Mouse (Mus musculus): ENCODE measurements around the gene Gm29735. TPM values are rescaled to one million over a fixed set of nuclear protein-coding genes. Genes with fewer than 3 reads are reported as not detected.

Gm29735 gene
- total RNA-seq (2023): not detected

DNA sequence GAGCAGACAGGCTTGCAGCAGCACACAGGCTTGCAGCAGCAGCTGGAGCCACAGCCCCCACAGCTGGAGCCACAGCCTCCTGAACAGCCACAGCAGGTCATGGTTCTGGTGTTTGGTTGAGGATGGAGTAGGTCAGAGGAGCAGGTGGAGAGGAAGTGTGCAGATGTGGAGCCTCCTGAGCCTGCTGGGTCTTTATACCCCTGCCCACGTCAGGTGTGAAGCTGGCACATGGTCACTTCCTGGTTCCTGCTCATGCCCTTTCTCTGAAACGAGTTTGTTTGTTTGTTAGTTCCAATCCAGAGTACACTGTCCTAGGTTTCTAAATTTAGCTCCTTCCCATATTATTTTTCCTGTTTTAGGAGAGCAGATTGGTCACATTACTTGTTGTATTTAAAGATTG lies at the start of gene Gm29735:
TSS of gene Gm29735 (minus strand) at position 101 of the 400 bp plus-strand sequence.

DNA sequence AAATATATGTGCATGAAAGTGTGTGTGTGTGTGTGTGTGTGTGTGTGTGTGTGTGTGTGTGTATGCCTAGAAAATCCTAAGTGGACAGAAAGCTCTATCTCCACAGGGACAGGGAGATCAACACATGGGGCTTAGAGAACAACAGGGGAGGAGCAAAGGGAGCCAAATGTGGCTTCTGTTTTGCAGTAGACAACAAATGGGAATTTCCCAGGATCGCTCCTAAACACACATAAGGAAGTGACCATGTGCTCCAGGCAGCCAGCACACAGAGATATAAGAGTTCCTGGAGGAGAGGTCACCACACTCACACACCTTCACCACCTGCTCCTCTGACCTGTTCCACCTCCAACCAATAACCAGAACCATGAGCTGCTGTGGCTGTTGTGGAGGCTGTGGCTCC lies 44.2 kb upstream of the Gm29735 start, which contains the start of gene Krtap5-3:
TSS of gene Krtap5-3 (plus strand) at position 301 of the 400 bp plus-strand sequence.

DNA sequence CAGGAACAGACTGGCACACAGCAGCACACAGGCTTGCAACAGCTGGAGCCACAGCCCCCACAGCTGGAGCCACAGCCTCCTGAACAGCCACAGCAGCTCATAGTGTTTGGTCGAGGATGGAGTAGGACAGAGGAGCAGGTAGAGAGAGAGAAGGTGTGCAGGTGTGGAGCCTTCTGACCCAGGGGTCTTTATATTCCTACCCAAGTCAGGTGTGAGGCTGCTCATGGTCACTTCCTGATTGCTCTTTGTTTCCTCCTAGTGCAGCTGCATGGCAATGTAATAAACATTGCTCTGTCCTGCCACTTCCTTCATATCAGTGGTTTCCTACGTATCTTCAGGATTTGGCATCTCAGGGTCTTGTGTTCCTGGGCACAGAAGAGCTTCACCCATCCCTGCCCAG lies 33.4 kb upstream of the Gm29735 start, which contains the start of gene Gm10153:
TSS of gene Gm10153 (minus strand) at position 101 of the 400 bp plus-strand sequence.

DNA sequence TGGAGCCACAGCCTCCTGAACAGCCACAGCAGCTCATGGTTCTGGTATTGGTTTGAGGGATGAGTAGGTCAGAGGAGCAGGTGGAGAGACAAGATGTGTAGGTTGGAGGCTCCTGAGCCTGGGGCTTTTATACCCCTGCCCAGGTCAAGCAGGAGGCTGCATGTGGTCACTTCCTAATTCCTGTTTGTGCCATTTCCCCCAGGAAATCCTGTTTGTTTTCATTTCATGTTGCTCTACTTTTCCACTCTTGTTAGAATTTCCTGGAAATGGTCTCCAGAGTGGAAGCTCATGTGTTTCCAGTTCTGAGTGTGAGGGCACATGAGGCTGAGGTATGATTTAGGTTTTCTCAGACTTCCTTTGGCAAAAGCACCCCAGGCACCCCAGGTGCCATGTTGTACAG lies 19.0 kb upstream of the Gm29735 start, which contains the start of gene Krtap5-2:
TSS of gene Krtap5-2 (minus strand) at position 101 of the 400 bp plus-strand sequence.

DNA sequence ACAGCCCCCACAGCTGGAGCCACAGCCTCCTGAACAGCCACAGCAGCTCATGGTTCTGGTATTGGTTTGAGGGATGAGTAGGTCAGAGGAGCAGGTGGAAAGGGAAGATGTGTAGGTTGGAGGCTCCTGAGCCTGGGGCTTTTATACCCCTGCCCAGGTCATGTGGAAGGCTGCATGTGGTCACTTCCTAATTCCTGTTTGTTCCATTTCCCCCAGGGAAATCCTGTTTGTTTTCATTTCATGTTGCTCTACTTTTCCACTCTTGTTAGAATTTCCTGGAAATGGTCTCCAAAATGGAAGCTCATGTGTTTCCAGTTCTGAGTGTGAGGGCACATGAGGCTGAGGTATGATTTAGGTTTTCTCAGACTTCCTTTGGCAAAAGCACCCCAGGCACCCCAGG lies 8.7 kb upstream of the Gm29735 start, which contains the start of gene Gm4553:
TSS of gene Gm4553 (minus strand) at position 101 of the 400 bp plus-strand sequence.

DNA sequence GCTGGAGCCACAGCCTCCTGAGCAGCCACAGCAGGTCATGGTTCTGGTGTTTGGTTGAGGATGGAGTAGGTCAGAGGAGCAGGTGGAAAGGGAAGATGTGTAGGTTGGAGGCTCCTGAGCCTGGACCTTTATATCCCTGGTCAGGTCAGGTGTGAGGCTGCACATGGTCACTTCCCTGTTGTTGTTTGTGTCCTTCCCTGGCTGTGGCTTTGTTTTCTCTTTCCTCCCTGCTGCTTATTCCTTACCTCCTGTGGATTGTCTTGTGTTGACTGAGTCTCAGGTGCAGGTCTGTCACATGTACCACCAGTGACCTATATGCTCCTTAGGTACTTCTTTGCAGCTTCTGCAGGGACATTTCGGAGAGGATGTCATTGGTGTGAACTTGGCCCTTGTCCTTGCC lies 12.4 kb downstream of the Gm29735 start, which contains the start of gene Gm45337:
TSS of gene Gm45337 (minus strand) at position 101 of the 400 bp plus-strand sequence.

DNA sequence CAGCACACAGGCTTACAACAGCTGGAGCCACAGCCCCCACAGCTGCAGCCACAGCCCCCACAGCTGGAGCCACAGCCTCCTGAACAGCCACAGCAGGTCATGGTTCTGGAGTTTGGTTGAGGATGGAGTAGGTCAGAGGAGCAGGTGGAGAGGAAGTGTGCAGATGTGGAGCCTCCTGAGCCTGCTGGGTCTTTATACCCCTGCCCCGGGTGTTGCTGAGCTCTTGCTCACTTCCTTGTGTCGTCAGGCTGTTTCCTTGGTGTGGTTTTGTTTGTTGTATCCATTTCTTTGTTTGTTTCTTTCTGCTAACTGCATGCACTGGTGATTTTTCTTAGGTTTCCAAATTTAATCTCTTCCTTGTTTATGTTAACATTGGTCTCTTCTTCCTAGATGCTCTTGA lies 21.0 kb downstream of the Gm29735 start, which contains the start of gene Gm39115:
TSS of gene Gm39115 (minus strand) at position 101 of the 400 bp plus-strand sequence.

DNA sequence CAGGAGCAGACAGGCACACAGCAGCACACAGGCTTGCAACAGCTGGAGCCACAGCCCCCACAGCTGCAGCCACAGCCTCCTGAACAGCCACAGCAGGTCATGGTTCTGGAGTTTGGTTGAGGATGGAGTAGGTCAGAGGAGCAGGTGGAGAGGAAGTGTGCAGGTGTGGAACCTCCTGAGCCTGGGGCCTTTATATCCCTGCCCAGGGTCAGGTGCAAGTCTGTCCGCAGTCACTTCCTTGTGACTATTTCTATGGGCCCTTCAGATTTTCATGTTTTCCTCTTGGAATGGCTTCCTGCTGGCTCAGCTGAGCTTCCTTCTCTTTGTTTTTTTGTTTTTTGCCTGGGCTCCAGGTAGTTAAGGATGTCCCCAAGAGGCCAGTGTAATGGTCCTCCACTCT lies 36.3 kb downstream of the Gm29735 start, which contains the start of gene Gm45618:
TSS of gene Gm45618 (minus strand) at position 101 of the 400 bp plus-strand sequence.

Other genes starting within 250 kb of the Gm29735 start
- 56.6 TPM for gene Tollip, start 238.6 kb downstream of the Gm29735 start, total RNA-seq (2023)
- not detected for gene Brsk2, start 207.4 kb downstream of the Gm29735 start, total RNA-seq (2023)
- gene Mob2, start 96.0 kb downstream of the Gm29735 start, total RNA-seq (2023): 59.4 TPM
- 5.1 TPM for gene Dusp8, start 61.3 kb downstream of the Gm29735 start, total RNA-seq (2023)
- gene Gm45618, start 36.4 kb downstream of the Gm29735 start, total RNA-seq (2023): not detected
- gene Gm39115, start 21.1 kb downstream of the Gm29735 start, total RNA-seq (2023): not detected
- not detected for gene Gm45337, start 12.5 kb downstream of the Gm29735 start, total RNA-seq (2023)
- gene Gm4553, start 8.6 kb upstream of the Gm29735 start, total RNA-seq (2023): not detected
- not detected for gene Krtap5-2, start 18.9 kb upstream of the Gm29735 start, total RNA-seq (2023)
- not detected for gene Gm10153, start 33.3 kb upstream of the Gm29735 start, total RNA-seq (2023)
- gene Krtap5-3, start 44.3 kb upstream of the Gm29735 start, total RNA-seq (2023): not detected
- not detected for gene Gm7579, start 54.7 kb upstream of the Gm29735 start, total RNA-seq (2023)
- not detected for gene Krtap5-5, start 72.9 kb upstream of the Gm29735 start, total RNA-seq (2023)
- not detected for gene Gm40460, start 84.0 kb upstream of the Gm29735 start, total RNA-seq (2023)
- gene Gm2431, start 101.2 kb upstream of the Gm29735 start, total RNA-seq (2023): not detected
- gene Gm4559, start 117.2 kb upstream of the Gm29735 start, total RNA-seq (2023): not detected
- not detected for gene Krtap5-1, start 140.0 kb upstream of the Gm29735 start, total RNA-seq (2023)
- gene Krtap5-4, start 146.4 kb upstream of the Gm29735 start, total RNA-seq (2023): not detected
- gene Ifitm10, start 216.6 kb upstream of the Gm29735 start, total RNA-seq (2023): 6.4 TPM
- 0.83 TPM for gene Gm49369, start 225.6 kb upstream of the Gm29735 start, total RNA-seq (2023)
- gene Ctsd, start 230.9 kb upstream of the Gm29735 start, total RNA-seq (2023): 233 TPM

All from CD4-positive naive resting alpha-beta T cell, adult 57 days (primary cell).